Mouse (Mus musculus): ENCODE data around the gene Zfp58. TPM values are rescaled to one million over a fixed set of nuclear protein-coding genes. Genes with fewer than 3 reads are reported as not detected.

The Zfp58 gene
- polyA plus RNA-seq, 1 experiment from 2014 or later = 15.1 TPM

GRCm38 (mm10) chr13:67451172-67452020, 49.0 kb downstream of the Zfp58 start, which contains the start of gene Zfp874a:
Gene Zfp874a (minus strand): TSS chr13:67451624.
- Histone ChIP-seq H3K9me3 (replicated peaks) (peaks cover 3% of the 10 kb centered on the region; the same call in 1 of the 2 replicates), H3K36me3 (peaks cover 10% of the 10 kb centered on the region), H3K27me3 (ENCODE audit: low read depth, poor library complexity, severe bottlenecking) (no peaks in the 10 kb centered on the region), H3K27ac (replicated peaks) (peak within 1 kb of the TSS; percentile 77), H3K4me3 (peak within 1 kb of the TSS; percentile 66), H3K4me1 (peaks cover 12% of the 10 kb centered on the region)
- DNase-seq (ENCODE audit: low spot score) = peak; percentile 76
- WGBS = 2% methylated on average over 20 of the region's 20 CpGs

Other genes with a start within 250 kb of the Zfp58 start
- gene Zfp458, start 222.1 kb downstream of the Zfp58 start, polyA plus RNA-seq (2016; fragmentation: Nextera tagmentation; extraction: Ambion mirVana) = 1.3 and 1.7 TPM in 2 replicates
- 0.37 and 0.59 TPM in 2 replicates for gene Zfp457, start 194.1 kb downstream of the Zfp58 start, polyA plus RNA-seq (2016; fragmentation: Nextera tagmentation; extraction: Ambion mirVana)
- 1.5 and 1.8 TPM in 2 replicates for gene Zfp595, start 168.0 kb downstream of the Zfp58 start, polyA plus RNA-seq (2016; fragmentation: Nextera tagmentation; extraction: Ambion mirVana)
- not detected in 2 replicates for gene Gm28044, start 140.0 kb downstream of the Zfp58 start, polyA plus RNA-seq (2016; fragmentation: Nextera tagmentation; extraction: Ambion mirVana)
- gene Zfp953, start 139.9 kb downstream of the Zfp58 start, polyA plus RNA-seq (2016; fragmentation: Nextera tagmentation; extraction: Ambion mirVana) = 0.97 and 1.0 TPM in 2 replicates
- 0.16 and 0.19 TPM in 2 replicates for gene Gm28041, start 124.8 kb downstream of the Zfp58 start, polyA plus RNA-seq (2016; fragmentation: Nextera tagmentation; extraction: Ambion mirVana)
- gene Zfp456, start 124.7 kb downstream of the Zfp58 start, polyA plus RNA-seq (2016; fragmentation: Nextera tagmentation; extraction: Ambion mirVana) = 0.79 and 0.95 TPM in 2 replicates
- gene Zfp429, start 100.7 kb downstream of the Zfp58 start, polyA plus RNA-seq (2016; fragmentation: Nextera tagmentation; extraction: Ambion mirVana) = 3.3 and 4.3 TPM in 2 replicates
- 0.39 TPM in 2 replicates for gene Zfp459, start 79.1 kb downstream of the Zfp58 start, polyA plus RNA-seq (2016; fragmentation: Nextera tagmentation; extraction: Ambion mirVana)
- gene Zfp874a, start 48.9 kb downstream of the Zfp58 start, polyA plus RNA-seq (2016; fragmentation: Nextera tagmentation; extraction: Ambion mirVana) = 6.0 and 6.6 TPM in 2 replicates
- 1.4 and 1.6 TPM in 2 replicates for gene Zfp874b, start 16.3 kb downstream of the Zfp58 start, polyA plus RNA-seq (2016; fragmentation: Nextera tagmentation; extraction: Ambion mirVana)
- 0.29 TPM in 1 of 2 replicates, not detected in the other for gene Gm26965, start 25.6 kb upstream of the Zfp58 start, polyA plus RNA-seq (2016; fragmentation: Nextera tagmentation; extraction: Ambion mirVana)
- 24.3 and 27.5 TPM in 2 replicates for gene Zfp87, start 25.6 kb upstream of the Zfp58 start, polyA plus RNA-seq (2016; fragmentation: Nextera tagmentation; extraction: Ambion mirVana)
- 17.7 and 19.0 TPM in 2 replicates for gene Zfp748, start 53.3 kb upstream of the Zfp58 start, polyA plus RNA-seq (2016; fragmentation: Nextera tagmentation; extraction: Ambion mirVana)
- gene Zfp729b, start 109.2 kb upstream of the Zfp58 start, polyA plus RNA-seq (2016; fragmentation: Nextera tagmentation; extraction: Ambion mirVana) = 3.2 and 3.7 TPM in 2 replicates
- not detected in 2 replicates for gene Gm49345, start 137.2 kb upstream of the Zfp58 start, polyA plus RNA-seq (2016; fragmentation: Nextera tagmentation; extraction: Ambion mirVana)
- gene Zfp729a, start 137.2 kb upstream of the Zfp58 start, polyA plus RNA-seq (2016; fragmentation: Nextera tagmentation; extraction: Ambion mirVana) = 2.2 and 3.3 TPM in 2 replicates
- 9.8 and 10.7 TPM in 2 replicates for gene Zfp738, start 186.5 kb upstream of the Zfp58 start, polyA plus RNA-seq (2016; fragmentation: Nextera tagmentation; extraction: Ambion mirVana)
- 6.7 and 7.8 TPM in 2 replicates for gene Zfp65, start 228.6 kb upstream of the Zfp58 start, polyA plus RNA-seq (2016; fragmentation: Nextera tagmentation; extraction: Ambion mirVana)